Mouse (Mus musculus): ENCODE measurements around the gene Krtap4-2. TPM values are rescaled to one million over a fixed set of nuclear protein-coding genes. Genes with fewer than 3 reads are reported as not detected.
"Not testable (repeated sequence)": the region's sequence is repeated elsewhere in the genome, so short reads cannot be mapped to it uniquely, and the experiment has no call there.

Gene Krtap4-2
- total RNA-seq, 2 experiments from 2014 or later: not detected

DNA sequence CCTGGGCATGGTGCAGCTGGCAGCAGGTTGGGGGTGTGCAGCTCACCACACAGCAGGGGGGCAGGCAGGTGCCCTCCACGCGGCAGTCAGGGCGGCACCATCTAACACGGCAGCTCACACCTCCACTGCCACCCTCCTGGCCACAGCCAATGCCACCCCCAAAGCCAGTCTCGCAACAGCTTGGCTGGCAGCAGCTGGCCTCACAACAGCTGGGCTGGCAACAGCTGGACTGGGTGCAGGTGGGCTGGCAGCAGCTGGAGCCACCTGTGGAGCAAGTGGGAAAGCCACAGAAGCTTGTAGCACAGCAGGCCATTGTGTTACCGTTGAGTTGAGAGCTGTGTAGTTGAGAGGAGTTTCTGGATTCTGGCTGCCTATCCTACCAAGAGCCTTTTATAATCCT is 37.1 kb downstream of the Krtap4-2 start, which contains the start of gene Krtap9-3:
Gene Krtap9-3, minus strand, starts transcription at position 364 of the 400 bp plus-strand sequence.
- DNase-seq; intact Hi-C loops (cut with DNase I): not testable (repeated sequence)

DNA sequence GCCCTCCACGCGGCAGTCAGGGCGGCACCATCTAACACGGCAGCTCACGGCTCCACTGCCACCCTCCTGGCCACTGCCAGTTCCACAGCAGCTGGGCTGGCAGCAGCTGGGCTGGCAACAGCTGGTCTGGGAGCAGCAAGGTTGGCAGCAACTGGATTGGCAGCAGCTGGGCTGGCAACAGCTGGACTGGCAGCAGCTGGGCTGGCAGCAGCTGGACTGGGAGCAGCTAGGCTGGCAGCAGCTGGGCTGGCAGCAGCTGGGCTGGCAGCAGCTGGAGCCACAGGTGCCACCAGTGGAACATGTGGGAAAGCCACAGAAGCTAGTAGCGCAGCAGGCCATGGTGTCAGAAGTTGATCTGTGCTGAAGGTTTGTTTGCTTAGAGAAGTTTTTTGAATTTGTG is 43.9 kb downstream of the Krtap4-2 start, which contains the start of gene Krtap1-3:
Gene Krtap1-3, minus strand, starts transcription at position 359 of the 400 bp plus-strand sequence.
- no peak for DNase-seq
- intact Hi-C loops (cut with DNase I): no loop called here

DNA sequence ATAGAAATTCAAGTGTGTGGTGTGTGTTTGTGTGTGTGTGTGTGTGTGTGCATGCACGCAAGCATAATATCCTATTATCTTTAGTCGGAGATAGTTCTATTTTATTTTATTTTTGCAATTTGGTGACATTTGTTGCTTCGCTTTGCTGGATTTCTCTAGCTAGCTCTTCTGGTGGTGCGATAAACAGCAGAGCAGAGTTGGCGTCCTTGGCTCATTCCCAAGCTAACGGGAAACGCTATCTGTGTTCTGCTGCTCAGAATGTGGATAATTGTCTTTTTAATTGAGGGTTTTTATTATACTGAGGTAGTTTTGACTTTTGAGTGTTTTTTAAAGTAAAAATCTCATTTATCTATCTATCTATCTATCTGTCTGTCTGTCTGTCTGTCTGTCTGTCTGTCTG is 49.8 kb downstream of the Krtap4-2 start:
- intact Hi-C loops (cut with DNase I): no loop called here
- no peak for DNase-seq

Other genes with a start within 250 kb of the Krtap4-2 start
- 1 to 10 TPM; 3.3 to 3.5 TPM for gene Krt10, start 245.7 kb downstream of the Krtap4-2 start, total RNA-seq (2021)
- gene Krt12, start 212.8 kb downstream of the Krtap4-2 start, total RNA-seq (2021): not detected
- gene Krt20, start 196.9 kb downstream of the Krtap4-2 start, total RNA-seq (2021): under 1 TPM in 1 of 2 experiments, not detected in 1; 0.17 TPM
- not detected for gene Krt23, start 141.9 kb downstream of the Krtap4-2 start, total RNA-seq (2021)
- not detected for gene Krt39, start 113.7 kb downstream of the Krtap4-2 start, total RNA-seq (2021)
- not detected for gene Krt40, start 91.9 kb downstream of the Krtap4-2 start, total RNA-seq (2021)
- not detected for gene Krtap3-3, start 84.2 kb downstream of the Krtap4-2 start, total RNA-seq (2021)
- not detected for gene Krtap3-2, start 78.2 kb downstream of the Krtap4-2 start, total RNA-seq (2021)
- not detected for gene Gm11939, start 75.6 kb downstream of the Krtap4-2 start, total RNA-seq (2021)
- not detected for gene Krtap3-1, start 68.5 kb downstream of the Krtap4-2 start, total RNA-seq (2021)
- not detected for gene Krtap1-5, start 54.1 kb downstream of the Krtap4-2 start, total RNA-seq (2021)
- gene Krtap1-4, start 51.4 kb downstream of the Krtap4-2 start, total RNA-seq (2021): not detected
- not detected for gene Krtap1-3, start 43.7 kb downstream of the Krtap4-2 start, total RNA-seq (2021)
- not detected for gene Krtap9-3, start 37.0 kb downstream of the Krtap4-2 start, total RNA-seq (2021)
- gene Gm11938, start 31.8 kb downstream of the Krtap4-2 start, total RNA-seq (2021): not detected
- gene Gm11937, start 24.9 kb downstream of the Krtap4-2 start, total RNA-seq (2021): not detected
- gene Krtap2-4, start 20.2 kb downstream of the Krtap4-2 start, total RNA-seq (2021): not detected
- not detected for gene Gm11562, start 14.6 kb downstream of the Krtap4-2 start, total RNA-seq (2021)
- not detected for gene Krtap4-1, start 6.8 kb downstream of the Krtap4-2 start, total RNA-seq (2021)
- not detected for gene Krtap4-7, start 9.0 kb upstream of the Krtap4-2 start, total RNA-seq (2021)
- gene Gm11555, start 15.2 kb upstream of the Krtap4-2 start, total RNA-seq (2021): not detected
- gene Gm11563, start 23.9 kb upstream of the Krtap4-2 start, total RNA-seq (2021): not detected
- gene Krtap4-6, start 30.9 kb upstream of the Krtap4-2 start, total RNA-seq (2021): not detected
- gene Gm14190, start 55.7 kb upstream of the Krtap4-2 start, total RNA-seq (2021): not detected
- not detected for gene Gm14180, start 99.2 kb upstream of the Krtap4-2 start, total RNA-seq (2021)
- not detected for gene Gm11595, start 137.8 kb upstream of the Krtap4-2 start, total RNA-seq (2021)
- gene Krtap4-8, start 145.6 kb upstream of the Krtap4-2 start, total RNA-seq (2021): not detected
- gene Krtap4-9, start 150.1 kb upstream of the Krtap4-2 start, total RNA-seq (2021): not detected
- not detected for gene Gm11596, start 158.4 kb upstream of the Krtap4-2 start, total RNA-seq (2021)
- gene Gm11569, start 163.8 kb upstream of the Krtap4-2 start, total RNA-seq (2021): not detected
- gene Gm11554, start 169.4 kb upstream of the Krtap4-2 start, total RNA-seq (2021): not detected
- not detected for gene Krtap4-13, start 174.8 kb upstream of the Krtap4-2 start, total RNA-seq (2021)
- not detected for gene Gm11564, start 180.6 kb upstream of the Krtap4-2 start, total RNA-seq (2021)
- gene 2300003K06Rik, start 203.0 kb upstream of the Krtap4-2 start, total RNA-seq (2021): not detected
- gene Krtap4-16, start 216.5 kb upstream of the Krtap4-2 start, total RNA-seq (2021): not detected
- gene Gm11568, start 222.8 kb upstream of the Krtap4-2 start, total RNA-seq (2021): not detected
- not detected for gene Gm11559, start 229.4 kb upstream of the Krtap4-2 start, total RNA-seq (2021)
- gene Krtap9-1, start 238.3 kb upstream of the Krtap4-2 start, total RNA-seq (2021): not detected
- not detected for gene Gm11567, start 244.1 kb upstream of the Krtap4-2 start, total RNA-seq (2021)